Mouse (Mus musculus): ENCODE measurements at regions not wholly inside any gene's neighbourhood (a gene's known extent, or its start where the extent isn't known, plus 50 kb on each side); places are given as distances from the start of the nearest gene placed in this dataset.

GRCm38 (mm10) chr9:33356621-33357020 is 720.6 kb downstream of the Ets1 start:
- no peak for ATAC-seq
- Histone ChIP-seq H3K4me2 (ENCODE audit: low read depth, low read length) (no peak overlapping the region), H3K9me3 (ENCODE audit: control insufficient read depth, low read length) (no peaks in the 10 kb centered on the region), H3K27ac (ENCODE audit: low read length) (no peak overlapping the region), H3K36me3 (ENCODE audit: control insufficient read depth, insufficient read depth, low read length) (no peaks in the 10 kb centered on the region), H3K27me3 (replicated peaks; ENCODE audit: control insufficient read depth, insufficient read depth, low read length) (no peaks in the 10 kb centered on the region), H3K9ac (ENCODE audit: low read depth, low read length) (no peak overlapping the region), H3K4me1 (ENCODE audit: control insufficient read depth, insufficient read depth, low read length) (no peaks in the 10 kb centered on the region), H3K4me3 (ENCODE audit: low read length) (no peak overlapping the region)
- WGBS, result 86% methylated on average over 2 of the region's 2 CpGs

- no peak for ATAC-seq
- WGBS, result 80% methylated on average over 5 of the region's 5 CpGs
- Histone ChIP-seq H3K4me1 (ENCODE audit: control insufficient read depth, insufficient read depth, low read length) (no peaks in the 10 kb centered on the region), H3K36me3 (ENCODE audit: control insufficient read depth, insufficient read depth, low read length) (no peaks in the 10 kb centered on the region), H3K4me3 (ENCODE audit: low read length) (no peak overlapping the region), H3K9ac (ENCODE audit: low read depth, low read length) (no peak overlapping the region), H3K9me3 (ENCODE audit: control insufficient read depth, low read length) (no peaks in the 10 kb centered on the region), H3K27ac (ENCODE audit: low read length) (no peak overlapping the region), H3K27me3 (replicated peaks; ENCODE audit: control insufficient read depth, insufficient read depth, low read length) (no peaks in the 10 kb centered on the region), H3K4me2 (ENCODE audit: low read depth, low read length) (no peak overlapping the region)
Measured at GRCm38 (mm10) chr9:33360966-33361365, 724.9 kb downstream of the Ets1 start.

GRCm38 (mm10) chr9:33389170-33389569 is 753.1 kb downstream of the Ets1 start:
- no peaks in the 10 kb centered on the region for H3K9me3 ChIP-seq (ENCODE audit: control insufficient read depth, low read length)
- no peak for ATAC-seq

GRCm38 (mm10) chr9:33404691-33405090 is 768.7 kb downstream of the Ets1 start:
- Histone ChIP-seq H3K4me2 (ENCODE audit: low read depth, low read length) (no peak overlapping the region), H3K4me1 (ENCODE audit: control insufficient read depth, insufficient read depth, low read length) (no peaks in the 10 kb centered on the region), H3K27ac (ENCODE audit: low read length) (no peak overlapping the region), H3K4me3 (ENCODE audit: low read length) (no peak overlapping the region), H3K27me3 (replicated peaks; ENCODE audit: control insufficient read depth, insufficient read depth, low read length) (no peaks in the 10 kb centered on the region), H3K36me3 (ENCODE audit: control insufficient read depth, insufficient read depth, low read length) (no peaks in the 10 kb centered on the region), H3K9ac (ENCODE audit: low read depth, low read length) (no peak overlapping the region), H3K9me3 (ENCODE audit: control insufficient read depth, low read length) (no peaks in the 10 kb centered on the region)
- WGBS, result 89% methylated on average over 4 of the region's 4 CpGs
- ATAC-seq, result no peak

More at GRCm38 (mm10) chr9:33389170-33389569, 753.1 kb downstream of the Ets1 start:
- H3K27me3 ChIP-seq (replicated peaks; ENCODE audit: control insufficient read depth, insufficient read depth, low read length), result no peaks in the 10 kb centered on the region
- H3K4me3 ChIP-seq (ENCODE audit: low read length), result no peak overlapping the region
- no peak overlapping the region for H3K4me2 ChIP-seq (ENCODE audit: low read depth, low read length)
- no peak overlapping the region for H3K27ac ChIP-seq (ENCODE audit: low read length)
- H3K36me3 ChIP-seq (ENCODE audit: control insufficient read depth, insufficient read depth, low read length), result no peaks in the 10 kb centered on the region
- no peaks in the 10 kb centered on the region for H3K4me1 ChIP-seq (ENCODE audit: control insufficient read depth, insufficient read depth, low read length)
- H3K9ac ChIP-seq (ENCODE audit: low read depth, low read length), result no peak overlapping the region

DNA sequence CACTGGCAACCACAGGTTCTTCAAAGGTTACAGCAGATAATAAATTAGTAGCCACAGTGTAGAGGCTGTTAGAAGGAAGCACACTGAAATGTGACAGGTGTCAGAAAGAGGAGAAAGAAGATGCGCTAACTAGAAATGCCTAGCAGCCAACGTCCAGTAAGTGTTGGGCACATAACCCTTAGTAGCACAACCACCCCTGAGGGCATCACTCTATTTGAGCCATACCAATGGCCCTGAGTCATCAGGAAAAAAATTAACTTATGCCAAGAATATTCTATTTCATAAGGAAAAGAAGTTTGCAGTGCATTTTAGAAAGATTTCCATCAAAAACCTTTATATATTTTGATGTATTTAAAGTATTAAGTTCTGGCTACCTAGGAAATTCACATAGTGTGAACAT is 771.5 kb downstream of the Ets1 start:
- Histone ChIP-seq H3K27ac (ENCODE audit: low read length) (no peak overlapping the region), H3K36me3 (ENCODE audit: control insufficient read depth, insufficient read depth, low read length) (no peaks in the 10 kb centered on the region), H3K9ac (ENCODE audit: low read depth, low read length) (no peak overlapping the region), H3K4me2 (ENCODE audit: low read depth, low read length) (no peak overlapping the region), H3K9me3 (ENCODE audit: control insufficient read depth, low read length) (no peaks in the 10 kb centered on the region), H3K4me1 (ENCODE audit: control insufficient read depth, insufficient read depth, low read length) (no peaks in the 10 kb centered on the region), H3K4me3 (ENCODE audit: low read length) (no peak overlapping the region), H3K27me3 (replicated peaks; ENCODE audit: control insufficient read depth, insufficient read depth, low read length) (no peaks in the 10 kb centered on the region)
- no peak for ATAC-seq
- 91% methylated on average over 2 of the region's 2 CpGs for WGBS

GRCm38 (mm10) chr9:33423781-33424180 is 787.8 kb downstream of the Ets1 start:
- ATAC-seq, result no peak

DNA sequence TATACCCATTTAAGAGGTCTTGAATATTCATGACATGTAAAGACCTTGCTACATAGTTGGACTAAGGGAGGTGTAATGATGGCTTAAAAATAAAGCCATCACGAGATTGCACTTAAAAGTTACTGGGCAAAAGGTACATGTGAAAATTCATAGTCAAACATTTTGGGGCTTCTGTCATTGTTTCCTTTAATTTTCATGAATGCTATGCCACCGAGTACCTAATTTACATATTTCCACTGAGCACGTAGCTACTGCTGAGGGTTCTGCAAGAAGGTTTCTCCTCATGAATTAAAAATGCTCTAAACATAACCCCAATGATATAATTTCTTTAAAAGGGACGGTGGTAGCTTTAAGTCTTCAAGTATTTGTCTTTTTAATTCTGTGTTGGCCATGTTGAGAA is 800.4 kb downstream of the Ets1 start:
- Histone ChIP-seq H3K4me2 (ENCODE audit: low read depth, low read length) (no peak overlapping the region), H3K9ac (ENCODE audit: low read depth, low read length) (no peak overlapping the region), H3K4me1 (ENCODE audit: control insufficient read depth, insufficient read depth, low read length) (no peaks in the 10 kb centered on the region), H3K27me3 (replicated peaks; ENCODE audit: control insufficient read depth, insufficient read depth, low read length) (no peaks in the 10 kb centered on the region), H3K36me3 (ENCODE audit: control insufficient read depth, insufficient read depth, low read length) (no peaks in the 10 kb centered on the region), H3K9me3 (ENCODE audit: control insufficient read depth, low read length) (no peaks in the 10 kb centered on the region), H3K4me3 (ENCODE audit: low read length) (no peak overlapping the region), H3K27ac (ENCODE audit: low read length) (no peak overlapping the region)
- ATAC-seq, result no peak
- 84% methylated on average over 4 of the region's 4 CpGs for WGBS

More at GRCm38 (mm10) chr9:33423781-33424180, 787.8 kb downstream of the Ets1 start:
- H3K4me2 ChIP-seq (ENCODE audit: low read depth, low read length), result no peak overlapping the region
- WGBS, result 59% methylated on average over 2 of the region's 2 CpGs
- no peaks in the 10 kb centered on the region for H3K4me1 ChIP-seq (ENCODE audit: control insufficient read depth, insufficient read depth, low read length)
- H3K9me3 ChIP-seq (ENCODE audit: control insufficient read depth, low read length), result no peaks in the 10 kb centered on the region
- H3K27ac ChIP-seq (ENCODE audit: low read length), result no peak overlapping the region
- H3K36me3 ChIP-seq (ENCODE audit: control insufficient read depth, insufficient read depth, low read length), result no peaks in the 10 kb centered on the region
- H3K4me3 ChIP-seq (ENCODE audit: low read length), result no peak overlapping the region
- no peak overlapping the region for H3K9ac ChIP-seq (ENCODE audit: low read depth, low read length)
- H3K27me3 ChIP-seq (replicated peaks; ENCODE audit: control insufficient read depth, insufficient read depth, low read length), result no peaks in the 10 kb centered on the region

- no peaks in the 10 kb centered on the region for H3K9me3 ChIP-seq (ENCODE audit: control insufficient read depth, low read length)
- H3K27me3 ChIP-seq (replicated peaks; ENCODE audit: control insufficient read depth, insufficient read depth, low read length), result no peaks in the 10 kb centered on the region
- H3K4me2 ChIP-seq (ENCODE audit: low read depth, low read length), result no peak overlapping the region
- ATAC-seq, result no peak
- 82% methylated on average over 5 of the region's 5 CpGs for WGBS
- H3K4me1 ChIP-seq (ENCODE audit: control insufficient read depth, insufficient read depth, low read length), result no peaks in the 10 kb centered on the region
- H3K27ac ChIP-seq (ENCODE audit: low read length), result no peak overlapping the region
- H3K4me3 ChIP-seq (ENCODE audit: low read length), result no peak overlapping the region
- H3K9ac ChIP-seq (ENCODE audit: low read depth, low read length), result no peak overlapping the region
- H3K36me3 ChIP-seq (ENCODE audit: control insufficient read depth, insufficient read depth, low read length), result no peaks in the 10 kb centered on the region
Measured at GRCm38 (mm10) chr9:33442266-33442665, 806.2 kb downstream of the Ets1 start.

GRCm38 (mm10) chr9:33445902-33446301 is 809.9 kb downstream of the Ets1 start:
- H3K9me3 ChIP-seq (ENCODE audit: control insufficient read depth, low read length), result no peaks in the 10 kb centered on the region
- WGBS, result 71% methylated on average over 1 of the region's 1 CpGs
- H3K27ac ChIP-seq (ENCODE audit: low read length), result no peak overlapping the region

GRCm38 (mm10) chr9:33475106-33475505 is 839.1 kb downstream of the Ets1 start:
- no peak overlapping the region for H3K4me3 ChIP-seq (ENCODE audit: low read length)
- no peaks in the 10 kb centered on the region for H3K4me1 ChIP-seq (ENCODE audit: control insufficient read depth, insufficient read depth, low read length)
- ATAC-seq, result no peak
- no peak overlapping the region for H3K4me2 ChIP-seq (ENCODE audit: low read depth, low read length)
- no peaks in the 10 kb centered on the region for H3K27me3 ChIP-seq (replicated peaks; ENCODE audit: control insufficient read depth, insufficient read depth, low read length)
- no peak overlapping the region for H3K9ac ChIP-seq (ENCODE audit: low read depth, low read length)
- H3K27ac ChIP-seq (ENCODE audit: low read length), result no peak overlapping the region
- 83% methylated on average over 2 of the region's 2 CpGs for WGBS
- H3K36me3 ChIP-seq (ENCODE audit: control insufficient read depth, insufficient read depth, low read length), result no peaks in the 10 kb centered on the region
- no peaks in the 10 kb centered on the region for H3K9me3 ChIP-seq (ENCODE audit: control insufficient read depth, low read length)

More at GRCm38 (mm10) chr9:33445902-33446301, 809.9 kb downstream of the Ets1 start:
- no peak overlapping the region for H3K4me3 ChIP-seq (ENCODE audit: low read length)
- no peak overlapping the region for H3K9ac ChIP-seq (ENCODE audit: low read depth, low read length)
- H3K4me1 ChIP-seq (ENCODE audit: control insufficient read depth, insufficient read depth, low read length), result no peaks in the 10 kb centered on the region
- H3K27me3 ChIP-seq (replicated peaks; ENCODE audit: control insufficient read depth, insufficient read depth, low read length), result no peaks in the 10 kb centered on the region
- no peaks in the 10 kb centered on the region for H3K36me3 ChIP-seq (ENCODE audit: control insufficient read depth, insufficient read depth, low read length)
- ATAC-seq, result no peak
- no peak overlapping the region for H3K4me2 ChIP-seq (ENCODE audit: low read depth, low read length)
